Mouse (Mus musculus): ENCODE data around the gene Nap1l1.

GRCm38 (mm10) chr10:111516172-111516588 lies 43.2 kb downstream of the Nap1l1 start:
- TF ChIP-seq CTCF (IDR thresholded peaks at IDR 0.05; ENCODE audit: borderline replicate concordance, control insufficient read depth, extremely low read depth, insufficient read depth, low read length, poor library complexity) (no peak), POLR2A (IDR thresholded peaks at IDR 0.05; ENCODE audit: control insufficient read depth, extremely low read depth, insufficient read depth, low read length, poor library complexity) (no peak)

Measured in thymus, adult 2 months (tissue).